Mouse (Mus musculus): ENCODE measurements at regions not wholly inside any gene's neighbourhood (a gene's known extent, or its start where the extent isn't known, plus 50 kb on each side); places are given as distances from the start of the nearest gene placed in this dataset.

DNA sequence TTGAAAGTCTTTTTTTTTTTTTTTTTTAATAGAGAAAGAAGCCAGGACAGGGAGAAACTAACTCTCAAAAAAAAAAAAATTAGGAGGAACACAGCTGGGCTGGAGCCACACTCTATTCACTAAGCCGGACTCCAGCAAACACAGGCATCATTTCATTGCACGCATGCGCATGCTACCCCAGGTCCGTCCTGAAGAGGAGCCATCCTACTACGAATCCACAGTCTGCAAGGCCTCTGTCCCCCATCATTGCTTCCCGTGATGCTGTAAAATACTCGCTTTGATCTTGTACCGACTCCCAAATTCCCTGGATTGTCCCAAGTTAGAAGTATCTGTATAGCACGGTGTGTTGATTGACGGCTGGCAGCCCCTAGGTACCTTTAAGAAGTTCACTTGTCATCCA is 351.7 kb downstream of the Zfp536 start:
- no peak overlapping the region for H3K4me3 ChIP-seq
- ATAC-seq (ENCODE audit: low FRiP score, low read depth), result no peak
- no peak overlapping the region for H3K4me2 ChIP-seq (replicated peaks)
- H3K9me3 ChIP-seq, result no peaks in the 10 kb centered on the region
- no peaks in the 10 kb centered on the region for H3K36me3 ChIP-seq
- 81% methylated on average over 10 of the region's 10 CpGs for WGBS
- no peak overlapping the region for H3K27ac ChIP-seq
- no peaks in the 10 kb centered on the region for H3K4me1 ChIP-seq
- no peak overlapping the region for H3K9ac ChIP-seq
- H3K27me3 ChIP-seq (replicated peaks), result no peaks in the 10 kb centered on the region
